Mouse (Mus musculus) urinary bladder, postnatal 4 days (tissue): ENCODE measurements around the gene Aox4.
A peak's percentile ranks its signal among the peaks of the same experiment; 100 is the strongest.

Experiments used
- DNase-seq, 2 experiments: peaks; one replicate each; pipeline ENCODE4 v3.0.0; 2021 to 2022; ENCODE audit warnings: low spot score in 2 of 2

Gene Aox4

GRCm38 (mm10) chr1:58301073-58301472 lies 90.9 kb downstream of the Aox4 start:
- DNase-seq = peak in 1 of 2 experiments; percentile 17

- peak in 1 of 2 experiments; percentile 46 for DNase-seq
Observed at GRCm38 (mm10) chr1:58302015-58302414, 91.8 kb downstream of the Aox4 start.

- DNase-seq = peak in 1 of 2 experiments; percentile 34
Observed at GRCm38 (mm10) chr1:58303009-58303408, 92.8 kb downstream of the Aox4 start.

- DNase-seq = peak; percentile 56 to 67
Observed at GRCm38 (mm10) chr1:58303726-58304125, 93.5 kb downstream of the Aox4 start.

GRCm38 (mm10) chr1:58304296-58304695 lies 94.1 kb downstream of the Aox4 start:
- peak in 1 of 2 experiments; percentile 54 for DNase-seq

- DNase-seq = peak in 1 of 2 experiments; percentile 50
Observed at GRCm38 (mm10) chr1:58307181-58307580, 97.0 kb downstream of the Aox4 start.

GRCm38 (mm10) chr1:58308594-58308993 lies 98.4 kb downstream of the Aox4 start:
- DNase-seq = peak in 1 of 2 experiments; percentile 52

GRCm38 (mm10) chr1:58309853-58310252 lies 99.7 kb downstream of the Aox4 start:
- DNase-seq = peak in 1 of 2 experiments; percentile 20

GRCm38 (mm10) chr1:58311221-58311864 lies 101.1 kb downstream of the Aox4 start:
- DNase-seq = peak in 1 of 2 experiments; percentile 17

GRCm38 (mm10) chr1:58313173-58313572 lies 103.0 kb downstream of the Aox4 start:
- peak in 1 of 2 experiments; percentile 52 for DNase-seq

- DNase-seq = peak in 1 of 2 experiments; percentile 36
Observed at GRCm38 (mm10) chr1:58315532-58315931, 105.3 kb downstream of the Aox4 start.
